Mouse (Mus musculus) CH12F3 (cell line): Measurements from ENCODE around the gene Tubb4a.
"Not testable (repeated sequence)": the region's sequence is repeated elsewhere in the genome, so short reads cannot be mapped to it uniquely, and the experiment has no call there.

Experiments used
- in situ Hi-C: fragments of 300-500 bp; cut with MboI; formaldehyde crosslinking; loops from 2 replicates; pipeline ENCODE4 v1.14.3; 2020; ENCODE audit warnings: low sequenced_read_pairs

Tubb4a gene

DNA sequence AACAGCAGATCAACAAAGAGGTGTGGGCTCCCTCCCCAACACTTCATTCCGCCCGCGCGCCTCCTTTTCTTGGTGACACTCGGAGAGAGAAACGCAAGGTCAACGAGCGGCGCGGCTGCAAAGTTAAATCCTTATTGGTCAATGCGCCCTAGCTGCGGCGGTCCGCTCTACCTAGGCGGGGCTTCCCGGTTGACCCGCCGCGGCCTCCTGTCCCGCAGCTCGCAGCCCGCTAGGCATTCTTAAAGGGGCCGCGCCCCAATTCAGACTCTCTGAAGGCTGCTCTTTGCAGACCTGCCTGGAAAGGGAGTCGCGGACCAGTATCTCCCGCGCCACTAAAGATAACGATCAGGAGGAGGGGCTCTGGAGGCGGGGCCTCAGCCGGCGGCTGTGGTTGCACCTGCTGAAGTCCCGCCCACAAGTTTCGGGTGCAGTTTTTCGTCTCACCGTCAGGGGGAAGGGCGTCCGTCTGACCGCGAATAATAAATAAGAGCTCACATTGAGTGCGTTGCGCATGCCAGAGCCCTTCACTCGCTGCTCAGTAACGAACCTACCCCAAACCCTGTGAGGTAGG is 27.3 kb downstream of the Tubb4a start:
- in situ Hi-C loops = no loop called here

DNA sequence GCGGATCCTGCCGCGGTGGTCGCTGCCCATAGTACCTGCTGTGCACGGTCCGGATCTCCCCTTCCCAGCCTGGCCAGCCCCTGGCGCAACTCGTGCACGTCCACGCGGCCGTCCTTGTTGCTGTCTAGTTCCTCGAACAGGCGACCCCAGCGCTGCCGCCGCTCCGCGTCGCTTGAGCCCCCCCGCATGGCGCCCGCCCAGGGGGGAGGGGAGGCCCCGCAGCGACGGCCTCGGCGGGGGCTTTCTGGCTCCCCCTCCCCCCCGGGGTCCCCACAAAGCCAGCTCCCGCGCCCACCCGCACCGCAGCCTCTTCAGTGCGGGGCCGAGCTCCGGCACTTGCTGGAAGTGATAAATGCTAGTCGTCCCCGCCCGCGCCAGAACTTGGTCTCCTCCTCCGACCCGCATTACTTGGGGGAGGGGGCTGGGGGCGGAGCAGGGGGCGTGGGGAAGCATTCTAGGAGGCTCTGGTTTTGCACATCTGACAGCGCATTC is 28.1 kb downstream of the Tubb4a start, which contains the start of gene Slc25a23:
TSS of gene Slc25a23 (minus strand) at position 378 of the 492 bp plus-strand sequence.
- in situ Hi-C loops = no loop called here

DNA sequence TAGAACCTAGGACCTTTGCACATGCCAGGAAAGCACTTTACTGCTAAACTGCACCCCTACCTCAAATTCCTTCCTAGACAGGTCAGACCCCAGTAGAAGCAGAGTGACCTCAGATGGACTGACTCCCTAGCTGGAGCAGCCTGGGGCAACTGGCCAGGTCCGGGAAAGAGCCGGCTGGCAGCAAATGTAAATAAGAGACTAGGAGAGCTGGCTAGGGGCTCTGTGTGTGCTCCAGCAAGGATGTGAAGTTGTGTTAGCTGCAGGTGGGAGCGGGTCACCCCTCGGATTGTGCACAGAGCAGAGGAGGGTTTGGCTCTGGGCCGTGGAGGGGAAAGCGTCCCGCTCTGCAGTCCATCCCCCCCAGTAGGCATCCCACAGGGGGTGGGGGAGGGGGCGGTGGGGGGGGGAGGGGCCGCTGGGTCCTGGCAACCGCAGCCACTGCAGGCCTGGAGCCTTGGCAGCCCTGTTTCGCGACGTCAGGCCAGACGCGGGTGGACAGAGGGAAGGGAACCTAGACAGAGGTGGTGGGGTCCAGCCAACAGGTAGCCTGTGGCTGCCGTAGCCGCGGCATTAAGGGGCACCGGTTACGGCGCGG is 28.6 kb downstream of the Tubb4a start, which contains the start of gene Crb3:
TSS of gene Crb3 (plus strand) at position 215 of the 595 bp plus-strand sequence.
- in situ Hi-C loops = no loop called here

GRCm38 (mm10) chr17:57056246-57056645 is 31.3 kb downstream of the Tubb4a start:
- in situ Hi-C loops = no loop called here

- in situ Hi-C loops = not testable (repeated sequence)
Measured at GRCm38 (mm10) chr17:57051679-57052078, 35.9 kb downstream of the Tubb4a start.

- in situ Hi-C loops = no loop called here
Measured at GRCm38 (mm10) chr17:57048816-57049215, 38.8 kb downstream of the Tubb4a start.

- in situ Hi-C loops = no loop called here
Measured at GRCm38 (mm10) chr17:57047406-57047805, 40.2 kb downstream of the Tubb4a start.

DNA sequence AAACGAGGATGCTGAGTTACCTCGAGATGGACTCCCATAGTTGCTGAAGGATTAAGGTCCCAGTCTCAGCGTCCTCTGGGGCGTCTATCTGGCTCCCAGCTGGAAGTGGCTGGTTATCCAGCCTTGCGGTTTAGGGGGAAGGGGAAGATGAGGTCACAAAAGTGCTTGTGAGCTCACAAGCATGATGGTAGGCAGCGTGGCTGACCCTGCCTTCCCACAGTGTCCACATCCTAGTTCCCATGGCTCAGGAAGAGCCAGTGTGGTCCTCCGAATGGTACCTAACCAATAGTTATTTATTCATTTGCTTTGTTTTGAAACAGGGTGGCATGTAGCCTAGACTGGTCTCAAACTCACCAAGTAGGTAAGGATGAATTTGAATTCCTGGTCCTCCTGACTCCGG is 46.0 kb downstream of the Tubb4a start, which contains the start of gene Slc25a41:
TSS of gene Slc25a41 (minus strand) at position 101 of the 400 bp plus-strand sequence.
- in situ Hi-C loops = no loop called here

GRCm38 (mm10) chr17:57038978-57039377 is 48.6 kb downstream of the Tubb4a start:
- in situ Hi-C loops = no loop called here

- in situ Hi-C loops = no loop called here
Measured at GRCm38 (mm10) chr17:57032854-57033253, 54.7 kb downstream of the Tubb4a start.

GRCm38 (mm10) chr17:57031661-57032420 is 55.7 kb downstream of the Tubb4a start:
- in situ Hi-C loops = no loop called here

DNA sequence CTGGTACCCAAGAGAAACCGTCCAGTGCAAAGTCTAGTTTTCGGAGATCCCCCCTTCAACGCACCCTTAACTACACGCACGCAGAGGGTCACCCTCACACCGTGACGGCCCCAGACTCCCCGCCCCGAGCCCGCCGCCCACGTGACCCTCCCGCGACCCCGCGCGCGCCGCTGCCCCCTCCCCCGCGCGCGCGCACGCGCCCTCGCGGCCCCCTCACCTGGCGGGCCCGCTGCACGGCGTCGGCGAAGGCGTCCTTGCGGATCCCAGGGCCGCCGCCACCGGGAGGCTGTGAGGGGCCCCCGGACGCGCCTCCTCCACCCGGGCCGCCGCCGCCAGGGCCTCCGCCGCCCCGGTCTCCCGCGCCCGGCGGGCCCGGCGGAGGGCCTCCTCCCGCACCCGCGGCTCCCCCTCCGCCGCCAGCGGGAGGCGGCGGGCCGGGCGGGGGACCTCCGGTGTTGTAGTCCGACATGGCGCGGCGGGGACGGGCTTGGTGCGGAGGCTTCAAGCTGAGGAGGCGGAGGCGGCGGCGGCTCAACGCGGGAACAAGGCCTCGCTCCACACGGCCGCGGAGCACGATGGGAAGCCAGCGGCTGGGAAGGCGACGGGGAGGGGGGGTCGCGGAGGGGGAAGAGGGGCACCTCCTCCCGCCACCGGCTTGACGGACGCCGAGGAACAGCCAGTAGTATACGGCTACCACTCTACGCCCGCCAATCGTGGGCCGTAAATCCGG is 56.5 kb downstream of the Tubb4a start, which contains the start of gene Khsrp:
TSS of gene Khsrp (minus strand) at position 592 of the 730 bp plus-strand sequence.
- in situ Hi-C loops = no loop called here
